Mouse (Mus musculus) midbrain, embryonic 16.5 days (tissue): Measurements from ENCODE around the gene Nacad. TPM values are rescaled to one million over a fixed set of nuclear protein-coding genes. Genes with fewer than 3 reads are reported as not detected.

Source experiments
- ATAC-seq: fragments of 200-750 bp; cut with Nextera tagmentation; 2 replicates; pipeline ENCODE4 v1.8.0; 2017; ENCODE audit warnings: moderate TSS enrichment
- H3K27ac ChIP-seq: fragments of 300-500 bp; sonication (generic); 2 replicates; pipeline ENCODE4 v1.5.1; 2014; ENCODE audit warnings: mild to moderate bottlenecking, low read length, mixed read lengths
- H3K27me3 ChIP-seq: fragments of 300-500 bp; sonication (generic); 2 replicates; pipeline ENCODE4 v1.6.1; 2014; ENCODE audit warnings: low read depth, low read length, mixed read lengths; ENCODE audit not compliant: control insufficient read depth, insufficient read depth
- H3K36me3 ChIP-seq: fragments of 300-500 bp; sonication (generic); 2 replicates; pipeline ENCODE4 v1.6.1; 2014; ENCODE audit warnings: mild to moderate bottlenecking, low read length, moderate library complexity, mixed read lengths; ENCODE audit not compliant: control insufficient read depth, insufficient read depth
- H3K4me1 ChIP-seq: fragments of 300-500 bp; sonication (generic); 2 replicates; pipeline ENCODE4 v1.6.1; 2014; ENCODE audit warnings: mild to moderate bottlenecking, low read length, mixed read lengths; ENCODE audit not compliant: control insufficient read depth, insufficient read depth
- H3K4me2 ChIP-seq: fragments of 300-500 bp; sonication (generic); 2 replicates; pipeline ENCODE4 v1.6.1; 2014; ENCODE audit warnings: mild to moderate bottlenecking, low read length, mixed read lengths
- H3K4me3 ChIP-seq: fragments of 300-500 bp; sonication (generic); 2 replicates; pipeline ENCODE4 v1.5.1; 2014; ENCODE audit warnings: low read depth, mild to moderate bottlenecking, low read length, moderate library complexity, mixed read lengths
- H3K9ac ChIP-seq: fragments of 300-500 bp; sonication (generic); 2 replicates; pipeline ENCODE4 v1.6.1; 2014; ENCODE audit warnings: low read depth, low read length, mixed read lengths
- H3K9me3 ChIP-seq: fragments of 300-500 bp; sonication (generic); replicated peaks from 2 replicates; pipeline ENCODE4 v1.6.1; 2014; ENCODE audit warnings: mild to moderate bottlenecking, low read length, mixed read lengths; ENCODE audit not compliant: control insufficient read depth, poor library complexity, severe bottlenecking
- WGBS: fragments of 180-500 bp; shearing (Covaris S2); extraction: QIAGEN DNeasy Blood & Tissue Kit; methylation state at CpG from one replicate; pipeline ENCODE4 v1.1.7; 2014; 5-methylcytosine and 5-hydroxymethylcytosine counted together
- polyA plus RNA-seq: library from polyadenylated mRNA; unstranded; fragments of >200 nt; fragmentation: Nextera tagmentation; extraction: Ambion mirVana; gene quantifications from 2 replicates; pipeline ENCODE4 v1.2.1, GENCODE M21; 2015

Gene Nacad
- polyA plus RNA-seq, 1 experiment from 2014 or later, result 85.0 TPM

GRCm38 (mm10) chr11:6636150-6636549 lies 30.3 kb upstream of the Nacad start:
- 73% methylated on average over 8 of the region's 8 CpGs for WGBS
- Histone ChIP-seq H3K9ac (no peak overlapping the region), H3K9me3 (no peaks in the 10 kb centered on the region; the same call in 1 of the 2 replicates), H3K4me2 (no peak overlapping the region), H3K4me3 (no peak overlapping the region), H3K4me1 (no peaks in the 10 kb centered on the region), H3K36me3 (no peaks in the 10 kb centered on the region), H3K27me3 (no peaks in the 10 kb centered on the region), H3K27ac (no peak overlapping the region)
- no peak for ATAC-seq

GRCm38 (mm10) chr11:6629655-6630054 lies 23.8 kb upstream of the Nacad start:
- no peaks in the 10 kb centered on the region; the same call in 1 of the 2 replicates for H3K9me3 ChIP-seq
- no peak for ATAC-seq
- no peak overlapping the region for H3K9ac ChIP-seq
- H3K4me2 ChIP-seq, result no peak overlapping the region
- H3K27ac ChIP-seq, result no peak overlapping the region
- H3K36me3 ChIP-seq, result no peaks in the 10 kb centered on the region
- no peaks in the 10 kb centered on the region for H3K27me3 ChIP-seq
- no peak overlapping the region for H3K4me3 ChIP-seq
- H3K4me1 ChIP-seq, result peaks cover 10% of the 10 kb centered on the region

- Histone ChIP-seq H3K27me3 (no peaks in the 10 kb centered on the region), H3K4me2 (no peak overlapping the region), H3K4me3 (no peak overlapping the region), H3K9me3 (no peaks in the 10 kb centered on the region; the same call in 1 of the 2 replicates), H3K9ac (no peak overlapping the region), H3K27ac (no peak overlapping the region), H3K36me3 (no peaks in the 10 kb centered on the region; the same call in 1 of the 2 replicates), H3K4me1 (peaks cover 18% of the 10 kb centered on the region)
- WGBS, result 27% methylated on average over 4 of the region's 4 CpGs
- no peak for ATAC-seq
Measured at GRCm38 (mm10) chr11:6628568-6628967, 22.7 kb upstream of the Nacad start.

- Histone ChIP-seq H3K4me2 (no peak overlapping the region), H3K4me3 (no peak overlapping the region), H3K27me3 (no peaks in the 10 kb centered on the region), H3K9me3 (no peaks in the 10 kb centered on the region; the same call in 1 of the 2 replicates), H3K4me1 (peaks cover 26% of the 10 kb centered on the region), H3K36me3 (peaks cover 6% of the 10 kb centered on the region), H3K27ac (no peak overlapping the region), H3K9ac (no peak overlapping the region)
- WGBS, result 88% methylated on average over 4 of the region's 4 CpGs
- no peak for ATAC-seq
Measured at GRCm38 (mm10) chr11:6627731-6628130, 21.9 kb upstream of the Nacad start.

- Histone ChIP-seq H3K9me3 (no peaks in the 10 kb centered on the region; the same call in 1 of the 2 replicates), H3K9ac (peak overlapping the region; percentile 70), H3K4me3 (peak overlapping the region; percentile 77), H3K36me3 (peaks cover 9% of the 10 kb centered on the region), H3K27ac (peak overlapping the region; percentile 83), H3K4me2 (peak overlapping the region; percentile 80), H3K27me3 (no peaks in the 10 kb centered on the region), H3K4me1 (peaks cover 26% of the 10 kb centered on the region)
- WGBS, result 14% methylated on average over 16 of the region's 16 CpGs
- peak; percentile 46 for ATAC-seq
Measured at GRCm38 (mm10) chr11:6626388-6626772, 20.5 kb upstream of the Nacad start.

- Histone ChIP-seq H3K36me3 (peaks cover 14% of the 10 kb centered on the region), H3K4me1 (peaks cover 26% of the 10 kb centered on the region), H3K9ac (peak within 1 kb of the TSS; percentile 70), H3K27ac (peak within 1 kb of the TSS; percentile 83), H3K9me3 (no peaks in the 10 kb centered on the region), H3K27me3 (no peaks in the 10 kb centered on the region), H3K4me3 (peak within 1 kb of the TSS; percentile 77), H3K4me2 (peak within 1 kb of the TSS; percentile 80)
- under 1% methylated on average over 65 of the region's 66 CpGs for WGBS
- ATAC-seq, result peak; percentile 93
Measured at GRCm38 (mm10) chr11:6625478-6626387, 19.9 kb upstream of the Nacad start, which contains the start of gene Tbrg4. Gene Tbrg4 (minus strand): TSS chr11:6626067.

GRCm38 (mm10) chr11:6624619-6625382 lies 18.9 kb upstream of the Nacad start:
- Histone ChIP-seq H3K27me3 (no peaks in the 10 kb centered on the region), H3K36me3 (peaks cover 23% of the 10 kb centered on the region), H3K9me3 (no peaks in the 10 kb centered on the region), H3K9ac (peak overlapping the region; percentile 70), H3K4me1 (peaks cover 26% of the 10 kb centered on the region), H3K4me3 (peak overlapping the region; percentile 77), H3K4me2 (peak overlapping the region; percentile 58), H3K27ac (no peak overlapping the region)
- no peak for ATAC-seq
- WGBS, result 73% methylated on average over 14 of the region's 14 CpGs

- Histone ChIP-seq H3K4me1 (peaks cover 26% of the 10 kb centered on the region), H3K9ac (no peak overlapping the region), H3K36me3 (peaks cover 33% of the 10 kb centered on the region), H3K27me3 (no peaks in the 10 kb centered on the region), H3K4me3 (no peak overlapping the region), H3K27ac (no peak overlapping the region), H3K9me3 (no peaks in the 10 kb centered on the region), H3K4me2 (no peak overlapping the region)
- 91% methylated on average over 10 of the region's 10 CpGs for WGBS
- ATAC-seq, result no peak
Measured at GRCm38 (mm10) chr11:6623704-6624103, 17.9 kb upstream of the Nacad start.
